Mouse (Mus musculus): ENCODE measurements around the gene Pafah1b2.

DNA sequence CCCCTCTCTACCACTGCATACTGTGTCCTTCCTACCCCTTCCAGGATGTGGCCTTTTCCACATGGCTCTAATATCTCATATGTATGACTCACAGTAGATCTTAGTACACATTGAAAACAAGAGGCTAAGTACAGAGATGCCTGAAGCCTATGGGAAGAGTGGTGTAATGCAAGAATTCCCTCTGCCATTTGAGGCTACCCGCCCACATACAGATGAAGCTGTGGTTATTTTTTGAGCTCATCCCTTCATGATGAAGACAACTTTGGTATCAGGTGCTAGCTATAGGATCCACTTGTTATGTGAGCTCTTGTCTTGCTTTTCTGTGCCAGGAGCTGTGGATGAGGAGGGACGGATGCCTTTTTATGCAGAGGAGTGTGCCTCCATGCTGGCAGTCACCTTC is 96.8 kb downstream of the Pafah1b2 start:
- no peak for TF ChIP-seq CTCF (IDR thresholded peaks at IDR 0.05)
- no peak for TF ChIP-seq EP300 (IDR thresholded peaks at IDR 0.05)

Measured in lung, postnatal 0 days (tissue).